Mouse (Mus musculus): Measurements from ENCODE around the gene Slc13a1. TPM values are rescaled to one million over a fixed set of nuclear protein-coding genes. Genes with fewer than 3 reads are reported as not detected.
"Not testable (repeated sequence)": the region's sequence is repeated elsewhere in the genome, so short reads cannot be mapped to it uniquely, and the experiment has no call there.

Slc13a1 gene
- polyA plus RNA-seq (2015; fragmentation: Nextera tagmentation; extraction: Ambion mirVana) = 0.20 TPM in 2 replicates

DNA sequence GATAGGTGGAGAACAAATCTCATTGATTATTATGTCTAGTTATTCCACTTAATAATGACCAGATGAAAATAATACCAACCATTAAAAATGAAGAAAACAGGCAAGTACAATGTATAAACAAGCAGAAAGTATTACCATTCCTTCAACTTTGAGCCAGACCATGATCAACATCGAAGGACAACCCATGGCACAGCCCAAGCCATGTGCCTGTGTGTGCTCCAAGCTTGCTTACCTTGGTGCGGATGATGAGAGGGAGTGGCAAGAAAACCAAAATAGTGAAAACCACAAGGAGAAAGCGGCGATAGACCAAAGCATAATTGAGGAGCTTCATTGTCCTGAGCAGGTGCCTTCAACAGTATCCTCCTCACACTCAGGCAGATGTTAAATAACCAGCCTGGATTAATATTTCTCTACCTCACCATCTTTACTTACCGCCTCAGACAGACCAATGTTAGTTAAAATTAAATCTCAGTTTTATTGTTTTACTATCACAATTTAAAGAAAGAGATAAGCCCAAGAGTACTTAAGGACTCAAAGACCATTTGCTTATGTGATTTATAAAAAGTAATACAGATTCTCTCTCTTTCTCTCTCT lies at the start of gene Slc13a1:
Gene Slc13a1, minus strand, starts transcription at position 359 of the 594 bp plus-strand sequence.
- H3K4me2 ChIP-seq (ENCODE audit: low read length) = no peak within 1 kb of the TSS
- no peaks in the 10 kb centered on the region for H3K27me3 ChIP-seq (replicated peaks; ENCODE audit: control insufficient read depth, insufficient read depth, low read length)
- H3K27ac ChIP-seq (ENCODE audit: low read depth, low read length) = no peak within 1 kb of the TSS
- no peak for ATAC-seq
- no peak within 1 kb of the TSS for H3K4me3 ChIP-seq (ENCODE audit: low read length)
- 90% methylated on average over 5 of the region's 5 CpGs for WGBS
- H3K4me1 ChIP-seq (ENCODE audit: control insufficient read depth, insufficient read depth, low read depth, low read length) = no peaks in the 10 kb centered on the region
- H3K9me3 ChIP-seq (ENCODE audit: control insufficient read depth, low read length) = no peaks in the 10 kb centered on the region
- no peaks in the 10 kb centered on the region for H3K36me3 ChIP-seq (ENCODE audit: control insufficient read depth, insufficient read depth, low read length)
- no peak within 1 kb of the TSS for H3K9ac ChIP-seq (ENCODE audit: low read depth, low read length)

- Histone ChIP-seq H3K4me2 (ENCODE audit: low read length) (no peak overlapping the region), H3K27me3 (replicated peaks; ENCODE audit: control insufficient read depth, insufficient read depth, low read length) (no peaks in the 10 kb centered on the region), H3K4me1 (ENCODE audit: control insufficient read depth, insufficient read depth, low read depth, low read length) (no peaks in the 10 kb centered on the region), H3K36me3 (ENCODE audit: control insufficient read depth, insufficient read depth, low read length) (no peaks in the 10 kb centered on the region), H3K9ac (ENCODE audit: low read depth, low read length) (no peak overlapping the region), H3K4me3 (ENCODE audit: low read length) (no peak overlapping the region), H3K9me3 (ENCODE audit: control insufficient read depth, low read length) (no peaks in the 10 kb centered on the region), H3K27ac (ENCODE audit: low read depth, low read length) (no peak overlapping the region)
- WGBS = 86% methylated on average over 3 of the region's 3 CpGs
- ATAC-seq = no peak
These were observed 40.0 kb upstream of the Slc13a1 start for GRCm38 (mm10) chr6:24207866-24208265.

DNA sequence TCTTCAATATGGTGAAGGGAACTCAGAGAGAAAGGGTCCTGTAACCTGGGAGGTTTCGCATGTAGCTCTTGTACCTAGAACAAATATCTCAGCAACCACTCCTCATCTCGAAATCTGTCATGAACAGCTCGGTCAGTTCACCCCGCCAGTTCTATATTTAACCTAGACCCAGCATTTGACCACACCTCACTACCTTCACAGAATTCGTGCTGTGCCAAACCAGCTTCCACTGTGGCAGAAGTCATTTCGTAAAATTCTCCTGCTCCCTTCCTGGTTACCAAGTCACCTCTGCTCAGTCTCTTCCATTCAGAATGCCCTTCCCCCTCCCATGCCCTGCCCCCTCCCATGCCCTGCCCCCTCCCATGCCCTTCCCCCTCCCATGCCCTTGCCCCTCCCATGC lies 34.3 kb upstream of the Slc13a1 start:
- no peaks in the 10 kb centered on the region for H3K36me3 ChIP-seq (ENCODE audit: control insufficient read depth, insufficient read depth, low read length)
- no peak overlapping the region for H3K4me2 ChIP-seq (ENCODE audit: low read length)
- no peak overlapping the region for H3K9ac ChIP-seq (ENCODE audit: low read depth, low read length)
- no peak overlapping the region for H3K4me3 ChIP-seq (ENCODE audit: low read length)
- peaks cover 6% of the 10 kb centered on the region for H3K4me1 ChIP-seq (ENCODE audit: control insufficient read depth, insufficient read depth, low read depth, low read length)
- 89% methylated on average over 6 of the region's 6 CpGs for WGBS
- no peak overlapping the region for H3K27ac ChIP-seq (ENCODE audit: low read depth, low read length)
- no peak for ATAC-seq
- no peaks in the 10 kb centered on the region for H3K27me3 ChIP-seq (replicated peaks; ENCODE audit: control insufficient read depth, insufficient read depth, low read length)
- H3K9me3 ChIP-seq (ENCODE audit: control insufficient read depth, low read length) = no peaks in the 10 kb centered on the region

DNA sequence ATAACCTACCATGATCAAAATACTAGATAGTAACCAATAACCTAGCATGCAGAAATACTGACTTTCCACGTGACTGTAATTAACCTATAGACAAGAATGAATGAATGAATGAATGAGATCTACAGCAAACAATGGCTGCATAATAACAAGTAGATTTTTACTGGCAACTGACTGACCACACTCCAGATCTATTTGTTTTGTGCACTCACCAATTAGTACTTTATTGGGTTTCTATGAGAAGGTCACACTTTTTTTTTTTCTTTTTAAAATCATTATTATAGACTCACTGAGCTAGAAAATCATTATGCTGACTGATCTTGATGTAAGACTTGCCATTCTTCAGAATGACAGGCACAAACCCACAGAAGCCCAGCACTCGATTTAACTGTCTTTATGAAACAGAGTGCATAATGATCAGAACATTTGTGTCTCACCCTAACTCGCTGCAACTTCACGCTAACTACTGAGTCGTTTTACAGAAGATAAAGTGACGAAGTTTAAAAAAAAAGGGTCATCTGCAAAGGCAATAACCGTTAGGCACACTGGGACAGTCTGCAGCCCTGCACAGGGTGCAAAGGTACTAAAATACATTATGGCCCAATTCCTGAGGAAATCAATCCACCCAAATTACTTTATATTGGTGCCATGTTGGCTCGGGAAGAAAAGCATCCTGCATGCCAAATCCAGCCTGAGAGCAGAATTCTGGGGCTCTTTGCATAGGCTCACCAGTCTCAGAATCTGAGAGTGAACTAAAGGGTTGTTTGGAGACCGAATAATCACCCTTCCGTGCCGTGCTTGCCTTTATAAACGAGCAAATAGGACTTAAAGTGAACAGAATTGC lies 33.0 kb upstream of the Slc13a1 start:
- peak; percentile 83 for ATAC-seq
- no peaks in the 10 kb centered on the region for H3K27me3 ChIP-seq (replicated peaks; ENCODE audit: control insufficient read depth, insufficient read depth, low read length)
- no peak overlapping the region for H3K9ac ChIP-seq (ENCODE audit: low read depth, low read length)
- H3K4me3 ChIP-seq (ENCODE audit: low read length) = no peak overlapping the region
- peaks cover 6% of the 10 kb centered on the region for H3K4me1 ChIP-seq (ENCODE audit: control insufficient read depth, insufficient read depth, low read depth, low read length)
- no peak overlapping the region; the same call in 1 of the 2 replicates for H3K27ac ChIP-seq (ENCODE audit: low read depth, low read length)
- H3K4me2 ChIP-seq (ENCODE audit: low read length) = peak overlapping the region; percentile 6
- 49% methylated on average over 12 of the region's 12 CpGs for WGBS
- H3K9me3 ChIP-seq (ENCODE audit: control insufficient read depth, low read length) = no peaks in the 10 kb centered on the region
- no peaks in the 10 kb centered on the region for H3K36me3 ChIP-seq (ENCODE audit: control insufficient read depth, insufficient read depth, low read length)

DNA sequence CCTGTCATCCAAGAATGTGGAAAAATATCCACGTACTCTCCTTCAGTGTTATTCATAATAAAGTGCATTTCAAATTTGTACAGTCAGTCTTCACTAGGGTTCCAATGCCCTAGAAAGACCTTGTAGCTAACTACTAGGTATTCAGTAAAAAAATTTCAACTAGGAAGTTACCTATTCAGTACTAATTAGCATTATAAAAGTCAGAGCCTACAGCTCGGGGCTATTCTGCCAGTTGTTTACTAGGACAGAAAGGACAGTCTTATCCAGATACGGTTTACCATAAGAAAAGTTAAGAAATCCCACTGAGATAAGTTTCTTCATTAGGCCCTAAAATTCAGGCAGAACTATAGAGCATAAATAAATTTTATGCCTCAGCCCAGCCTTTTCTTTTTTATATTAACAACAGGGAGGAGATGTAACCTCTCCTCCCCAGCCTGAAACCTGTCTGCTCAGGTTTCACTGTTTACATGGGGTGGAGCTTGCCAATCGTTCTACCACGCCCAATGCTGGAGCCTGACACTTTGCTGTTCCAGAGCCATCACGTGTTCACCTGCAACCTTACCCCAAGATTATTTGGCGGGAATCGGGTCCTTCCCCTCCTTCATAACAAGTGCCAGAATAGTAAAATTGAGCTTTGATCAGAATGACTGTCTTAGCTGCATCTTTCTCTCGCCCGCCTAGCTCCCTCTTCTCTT lies 29.8 kb upstream of the Slc13a1 start:
- not testable (repeated sequence) for H3K4me2 ChIP-seq (ENCODE audit: low read length); H3K36me3 ChIP-seq (ENCODE audit: control insufficient read depth, insufficient read depth, low read length); H3K27me3 ChIP-seq (replicated peaks; ENCODE audit: control insufficient read depth, insufficient read depth, low read length); H3K27ac ChIP-seq (ENCODE audit: low read depth, low read length); H3K4me1 ChIP-seq (ENCODE audit: control insufficient read depth, insufficient read depth, low read depth, low read length); H3K4me3 ChIP-seq (ENCODE audit: low read length); H3K9ac ChIP-seq (ENCODE audit: low read depth, low read length); H3K9me3 ChIP-seq (ENCODE audit: control insufficient read depth, low read length); ATAC-seq
- WGBS = 90% methylated on average over 10 of the region's 10 CpGs

- not testable (repeated sequence) for H3K4me2 ChIP-seq (ENCODE audit: low read length); H3K36me3 ChIP-seq (ENCODE audit: control insufficient read depth, insufficient read depth, low read length); H3K27me3 ChIP-seq (replicated peaks; ENCODE audit: control insufficient read depth, insufficient read depth, low read length); H3K27ac ChIP-seq (ENCODE audit: low read depth, low read length); ATAC-seq; H3K9me3 ChIP-seq (ENCODE audit: control insufficient read depth, low read length); H3K4me3 ChIP-seq (ENCODE audit: low read length); H3K4me1 ChIP-seq (ENCODE audit: control insufficient read depth, insufficient read depth, low read depth, low read length); H3K9ac ChIP-seq (ENCODE audit: low read depth, low read length)
- 37% methylated on average over 5 of the region's 5 CpGs for WGBS
These were observed 28.5 kb upstream of the Slc13a1 start for GRCm38 (mm10) chr6:24196406-24196805.

DNA sequence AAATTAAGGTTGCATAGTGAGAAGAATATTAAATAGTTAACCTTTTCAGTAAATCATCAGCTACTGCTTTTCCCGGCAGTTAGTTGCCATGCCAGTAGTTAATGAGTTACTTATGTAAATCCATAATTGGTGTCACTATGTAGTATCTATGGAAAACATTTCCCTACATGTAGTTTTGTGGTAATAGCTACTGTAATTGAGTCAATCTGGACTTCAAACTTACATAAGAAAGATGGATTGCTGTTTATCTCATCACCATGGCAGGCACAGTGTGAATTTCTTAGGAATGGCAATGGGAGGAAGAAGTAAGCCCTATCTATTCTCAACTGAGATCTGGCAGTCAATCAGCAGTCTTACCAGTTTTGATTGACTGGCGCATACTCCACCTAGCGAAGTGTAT lies 15.5 kb upstream of the Slc13a1 start:
- Histone ChIP-seq H3K36me3 (ENCODE audit: control insufficient read depth, insufficient read depth, low read length) (no peaks in the 10 kb centered on the region), H3K27me3 (replicated peaks; ENCODE audit: control insufficient read depth, insufficient read depth, low read length) (no peaks in the 10 kb centered on the region), H3K9me3 (ENCODE audit: control insufficient read depth, low read length) (no peaks in the 10 kb centered on the region), H3K4me2 (ENCODE audit: low read length) (no peak overlapping the region), H3K4me1 (ENCODE audit: control insufficient read depth, insufficient read depth, low read depth, low read length) (no peaks in the 10 kb centered on the region), H3K4me3 (ENCODE audit: low read length) (no peak overlapping the region), H3K27ac (ENCODE audit: low read depth, low read length) (no peak overlapping the region), H3K9ac (ENCODE audit: low read depth, low read length) (no peak overlapping the region)
- no peak for ATAC-seq
- 88% methylated on average over 3 of the region's 3 CpGs for WGBS

DNA sequence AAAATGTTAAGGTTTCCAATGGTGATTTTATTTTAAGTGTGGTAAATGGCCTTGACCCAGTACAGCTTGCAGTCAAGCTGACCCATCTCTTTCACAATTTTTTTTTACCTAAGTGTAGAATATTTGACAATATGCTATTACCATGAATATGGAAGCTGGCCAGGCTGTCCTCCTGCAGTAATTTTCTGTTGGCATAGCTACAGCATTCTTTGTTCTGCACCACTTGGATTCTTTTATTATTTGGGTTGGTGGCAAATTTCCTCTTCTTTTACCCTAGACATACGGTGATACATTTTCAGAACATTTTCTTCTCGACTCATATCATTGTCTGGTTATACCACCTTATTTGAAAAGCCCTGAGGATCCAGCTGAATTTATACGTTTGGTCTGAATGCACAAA lies 7.5 kb upstream of the Slc13a1 start:
- no peak for ATAC-seq

GRCm38 (mm10) chr6:24173951-24174350 lies 6.1 kb upstream of the Slc13a1 start:
- H3K27ac ChIP-seq (ENCODE audit: low read depth, low read length) = no peak overlapping the region
- no peaks in the 10 kb centered on the region for H3K27me3 ChIP-seq (replicated peaks; ENCODE audit: control insufficient read depth, insufficient read depth, low read length)
- no peak for ATAC-seq
- no peak overlapping the region for H3K9ac ChIP-seq (ENCODE audit: low read depth, low read length)
- H3K4me1 ChIP-seq (ENCODE audit: control insufficient read depth, insufficient read depth, low read depth, low read length) = no peaks in the 10 kb centered on the region
- H3K4me3 ChIP-seq (ENCODE audit: low read length) = no peak overlapping the region
- H3K9me3 ChIP-seq (ENCODE audit: control insufficient read depth, low read length) = no peaks in the 10 kb centered on the region
- no peaks in the 10 kb centered on the region for H3K36me3 ChIP-seq (ENCODE audit: control insufficient read depth, insufficient read depth, low read length)
- no peak overlapping the region for H3K4me2 ChIP-seq (ENCODE audit: low read length)

More for the DNA sequence above, 7.5 kb upstream of the Slc13a1 start:
- Histone ChIP-seq H3K36me3 (ENCODE audit: control insufficient read depth, insufficient read depth, low read length) (no peaks in the 10 kb centered on the region), H3K4me3 (ENCODE audit: low read length) (no peak overlapping the region), H3K9ac (ENCODE audit: low read depth, low read length) (no peak overlapping the region), H3K4me1 (ENCODE audit: control insufficient read depth, insufficient read depth, low read depth, low read length) (no peaks in the 10 kb centered on the region), H3K27me3 (replicated peaks; ENCODE audit: control insufficient read depth, insufficient read depth, low read length) (no peaks in the 10 kb centered on the region), H3K9me3 (ENCODE audit: control insufficient read depth, low read length) (no peaks in the 10 kb centered on the region), H3K4me2 (ENCODE audit: low read length) (no peak overlapping the region), H3K27ac (ENCODE audit: low read depth, low read length) (no peak overlapping the region)
- 66% methylated on average over 3 of the region's 3 CpGs for WGBS
